Mouse (Mus musculus) fat pad, adult 2 months (tissue): ENCODE data around the gene Hsph1.

Source experiments
- DNase-seq: peaks from one replicate; pipeline ENCODE4 v3.0.0-alpha.2; 2011; ENCODE audit warnings: low read depth, low spot score; ENCODE audit errors: extremely low read depth

Hsph1 gene

GRCm38 (mm10) chr5:149636075-149636920, at the start of gene Hsph1:
TSS of gene Hsph1 (minus strand) at chr5:149636376.
- peak; percentile 87 for DNase-seq

- DNase-seq: no peak
Measured at GRCm38 (mm10) chr5:149680946-149681345, 44.8 kb upstream of the Hsph1 start.

GRCm38 (mm10) chr5:149679886-149680285, 43.7 kb upstream of the Hsph1 start:
- peak; percentile 33 for DNase-seq

GRCm38 (mm10) chr5:149679362-149679761, 43.2 kb upstream of the Hsph1 start:
- DNase-seq: no peak

GRCm38 (mm10) chr5:149678990-149679348, 42.8 kb upstream of the Hsph1 start:
- no peak for DNase-seq

- DNase-seq: no peak
Measured at GRCm38 (mm10) chr5:149678100-149678989, 42.2 kb upstream of the Hsph1 start, which contains the start of gene B3glct. TSS of gene B3glct (plus strand) at chr5:149678230.

- DNase-seq: no peak
Measured at GRCm38 (mm10) chr5:149677196-149677595, 41.0 kb upstream of the Hsph1 start.

GRCm38 (mm10) chr5:149663417-149663816, 27.2 kb upstream of the Hsph1 start:
- DNase-seq: no peak

- DNase-seq: no peak
Measured at GRCm38 (mm10) chr5:149662980-149663379, 26.8 kb upstream of the Hsph1 start.

GRCm38 (mm10) chr5:149661428-149661827, 25.3 kb upstream of the Hsph1 start:
- DNase-seq: no peak

GRCm38 (mm10) chr5:149659414-149659780, 23.2 kb upstream of the Hsph1 start:
- DNase-seq: no peak

- DNase-seq: no peak
Measured at GRCm38 (mm10) chr5:149658741-149659413, 22.7 kb upstream of the Hsph1 start.

- no peak for DNase-seq
Measured at GRCm38 (mm10) chr5:149658022-149658421, 21.8 kb upstream of the Hsph1 start.

- no peak for DNase-seq
Measured at GRCm38 (mm10) chr5:149655636-149656035, 19.5 kb upstream of the Hsph1 start.

- DNase-seq: no peak
Measured at GRCm38 (mm10) chr5:149650179-149650553, 14.0 kb upstream of the Hsph1 start.

GRCm38 (mm10) chr5:149649499-149650178, 13.5 kb upstream of the Hsph1 start:
- DNase-seq: no peak

GRCm38 (mm10) chr5:149648895-149649406, 12.8 kb upstream of the Hsph1 start:
- DNase-seq: no peak

GRCm38 (mm10) chr5:149648196-149648595, 12.0 kb upstream of the Hsph1 start:
- DNase-seq: no peak

- DNase-seq: no peak
Measured at GRCm38 (mm10) chr5:149647367-149648115, 11.4 kb upstream of the Hsph1 start.
